Mouse (Mus musculus): Measurements from ENCODE around the gene Ctsz.

Ctsz gene

DNA sequence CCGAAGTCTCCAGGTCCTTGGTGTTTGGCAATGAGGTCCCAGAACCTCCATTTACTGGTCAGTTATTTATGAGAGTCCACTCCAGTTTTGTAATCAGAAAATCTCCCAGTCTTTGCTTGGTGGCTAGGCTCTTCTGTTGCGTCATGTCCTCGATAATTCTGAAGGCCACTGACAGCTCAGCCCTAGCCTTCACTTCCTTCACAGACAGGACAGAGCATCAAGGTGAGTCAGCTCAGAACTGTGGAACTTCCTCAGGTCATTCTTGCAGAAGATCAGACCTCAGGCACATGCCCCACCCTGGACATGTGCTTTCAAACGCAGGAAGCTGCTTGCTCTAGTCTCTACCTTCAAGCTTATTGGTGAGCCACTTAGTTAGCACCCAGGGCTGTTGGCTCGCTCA lies 45.5 kb downstream of the Ctsz start:
- DNase-seq (ENCODE audit: low spot score in 2 of 2) = no peak

DNA sequence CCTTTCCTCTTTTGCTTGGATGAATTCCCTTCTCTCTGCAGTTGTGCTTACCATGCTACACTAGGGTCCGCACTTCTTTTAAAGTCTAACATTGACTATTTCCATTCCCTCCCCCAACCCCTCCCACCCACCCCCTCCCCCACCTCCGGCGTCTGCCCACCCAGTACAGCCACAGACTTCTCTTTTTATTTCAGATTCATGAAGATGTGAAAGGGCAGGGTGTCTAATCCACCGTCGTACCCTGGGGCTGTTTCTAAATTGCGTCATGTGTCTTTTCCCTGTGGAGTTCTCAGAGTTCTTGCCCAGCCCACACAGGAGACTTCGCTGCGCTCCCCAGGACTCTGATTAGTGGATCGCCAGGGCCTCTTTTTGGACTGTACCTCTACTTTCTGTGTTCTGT lies 46.3 kb downstream of the Ctsz start:
- no peak for DNase-seq (ENCODE audit: low spot score in 2 of 2)

DNA sequence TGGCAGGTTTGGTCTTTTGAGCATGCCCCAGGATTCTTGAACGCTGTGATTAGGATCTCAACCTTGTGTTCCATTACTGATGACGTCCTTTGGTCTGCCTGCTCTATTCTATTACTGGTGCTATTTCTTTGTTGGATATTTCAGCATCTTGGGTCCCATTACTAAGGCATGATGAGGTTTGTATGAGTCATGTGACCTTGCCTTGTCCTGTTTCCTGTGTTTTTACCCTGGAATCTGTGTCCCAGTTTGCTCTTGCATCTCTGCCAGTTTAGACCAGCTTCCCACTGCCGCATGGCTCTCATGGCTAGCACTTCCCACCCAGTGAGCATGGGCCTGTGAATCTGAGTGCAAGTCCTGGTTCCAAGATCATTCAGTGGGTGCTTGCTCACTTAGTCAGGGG lies 46.9 kb downstream of the Ctsz start:
- no peak for DNase-seq (ENCODE audit: low spot score in 2 of 2)

DNA sequence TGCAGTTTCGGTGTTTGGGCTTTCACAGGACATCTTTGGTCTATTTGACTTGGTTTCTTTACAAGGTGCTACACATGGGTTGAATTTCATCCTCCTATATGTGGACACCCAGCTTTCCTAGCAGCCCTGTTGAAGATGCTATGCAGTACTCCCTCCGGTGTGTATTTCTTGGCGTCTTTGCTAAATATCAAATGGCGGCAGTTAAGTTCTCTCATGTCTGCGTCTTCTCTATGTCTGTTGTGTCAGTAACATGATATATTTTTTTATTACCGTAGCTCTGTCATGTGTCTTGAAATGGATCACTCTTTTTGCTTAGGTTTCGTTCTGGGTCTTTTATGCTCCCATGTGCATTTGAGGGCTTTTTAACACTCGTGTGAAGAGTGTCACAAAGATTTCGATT lies 57.8 kb downstream of the Ctsz start:
- no peak for DNase-seq (ENCODE audit: low spot score in 2 of 2)

Data from heart, adult 9 months (tissue).